Mouse (Mus musculus) kidney, postnatal 36 days (tissue): ENCODE measurements around the gene Mest.
A peak's percentile ranks its signal among the peaks of the same experiment; 100 is the strongest.

Source experiments
- DNase-seq, 2 experiments: peaks; one replicate each; pipeline ENCODE4 v3.0.0; 2021 to 2022; ENCODE audit warnings: mixed read lengths in 2 of 2

Gene Mest

GRCm38 (mm10) chr6:30709115-30709514 is 14.2 kb upstream of the Mest start:
- no peak for DNase-seq

GRCm38 (mm10) chr6:30710371-30711364 is 12.7 kb upstream of the Mest start:
- DNase-seq: no peak

- DNase-seq: no peak
Observed at GRCm38 (mm10) chr6:30711365-30711763, 12.0 kb upstream of the Mest start.

- DNase-seq: no peak
Observed at GRCm38 (mm10) chr6:30712484-30712883, 10.9 kb upstream of the Mest start.

- no peak for DNase-seq
Observed at GRCm38 (mm10) chr6:30713455-30713854, 9.9 kb upstream of the Mest start.

GRCm38 (mm10) chr6:30713896-30714295 is 9.5 kb upstream of the Mest start:
- no peak for DNase-seq

GRCm38 (mm10) chr6:30714891-30715471 is 8.4 kb upstream of the Mest start:
- DNase-seq: no peak

GRCm38 (mm10) chr6:30716796-30717195 is 6.6 kb upstream of the Mest start:
- DNase-seq: no peak

GRCm38 (mm10) chr6:30722385-30723164 is 772 bp upstream of the Mest start:
- DNase-seq: no peak

- DNase-seq: peak in 1 of 2 experiments; percentile 30
Observed at GRCm38 (mm10) chr6:30730301-30730971, 7.1 kb downstream of the Mest start.

GRCm38 (mm10) chr6:30732571-30733130 is 9.3 kb downstream of the Mest start:
- no peak for DNase-seq

GRCm38 (mm10) chr6:30734465-30734864 is 11.1 kb downstream of the Mest start:
- DNase-seq: no peak

GRCm38 (mm10) chr6:30734988-30735727 is 11.8 kb downstream of the Mest start:
- peak in 1 of 2 experiments; percentile 20 for DNase-seq

- peak in 1 of 2 experiments; percentile 19 for DNase-seq
Observed at GRCm38 (mm10) chr6:30735728-30736371, 12.5 kb downstream of the Mest start.

GRCm38 (mm10) chr6:30736372-30736762 is 13.0 kb downstream of the Mest start:
- DNase-seq: peak; percentile 10 to 16

- peak; percentile 54 to 79 for DNase-seq
Observed at GRCm38 (mm10) chr6:30736864-30737547, 13.7 kb downstream of the Mest start.

GRCm38 (mm10) chr6:30737548-30738463 is 14.5 kb downstream of the Mest start:
- peak; percentile 53 to 73 for DNase-seq

GRCm38 (mm10) chr6:30738464-30739006 is 15.2 kb downstream of the Mest start:
- DNase-seq: peak in 1 of 2 experiments; percentile 8
